Mouse (Mus musculus) heart, adult 2 months (tissue): Measurements from ENCODE around the gene Crybg3. TPM values are rescaled to one million over a fixed set of nuclear protein-coding genes. Genes with fewer than 3 reads are reported as not detected.

ENCODE experiments used
- DNase-seq, 2 experiments: peaks; one replicate each; pipeline ENCODE4 v3.0.0; 2021
- H3K27ac ChIP-seq: fragments of 200-600 bp; 2 replicates; pipeline ENCODE4 v1.8.1; 2022
- H3K27me3 ChIP-seq: fragments of 200-500 bp; 2 replicates; pipeline ENCODE4 v1.6.1; 2012; ENCODE audit warnings: mild to moderate bottlenecking, low read length, inconsistent platforms, mixed read lengths; ENCODE audit not compliant: control insufficient read depth, insufficient read depth
- H3K36me3 ChIP-seq: fragments of 200-500 bp; 2 replicates; pipeline ENCODE4 v1.6.1; 2012; ENCODE audit warnings: low read length, inconsistent platforms; ENCODE audit not compliant: control insufficient read depth, insufficient read depth
- H3K4me1 ChIP-seq: fragments of 200-500 bp; 2 replicates; pipeline ENCODE4 v1.6.1; 2011; ENCODE audit warnings: low read length; ENCODE audit not compliant: control insufficient read depth, insufficient read depth
- H3K4me3 ChIP-seq: fragments of 200-600 bp; 2 replicates; pipeline ENCODE4 v1.8.1; 2022
- H3K79me2 ChIP-seq: fragments of 200-500 bp; replicated peaks from 2 replicates; pipeline ENCODE4 v1.6.1; 2012; ENCODE audit warnings: mild to moderate bottlenecking, inconsistent platforms, low read length, moderate library complexity, mixed read lengths; ENCODE audit not compliant: control insufficient read depth, insufficient read depth
- H3K9ac ChIP-seq: fragments of 200-500 bp; 2 replicates; pipeline ENCODE4 v1.6.1; 2012; ENCODE audit warnings: low read depth, mild to moderate bottlenecking, control low read depth, inconsistent platforms, low read length, mixed read lengths
- CTCF ChIP-seq: fragments of 200-600 bp; IDR thresholded peaks from 2 replicates; pipeline ENCODE4 v1.8.1; 2022; ENCODE audit warnings: antibody characterized with exemption, mild to moderate bottlenecking, moderate library complexity
- EP300 ChIP-seq: fragments of 200-500 bp; IDR thresholded peaks from 2 replicates; pipeline ENCODE4 v1.6.1; 2011; ENCODE audit warnings: low read depth, low read length, control low read depth; ENCODE audit not compliant: insufficient read depth
- POLR2A ChIP-seq: fragments of 200-500 bp; IDR thresholded peaks from 2 replicates; pipeline ENCODE4 v1.6.1; 2011; ENCODE audit warnings: mild to moderate bottlenecking, low read depth, low read length, control low read depth; ENCODE audit not compliant: insufficient read depth
- WGBS: fragments of 180-500 bp; shearing (Covaris S2); methylation state at CpG from one replicate; pipeline ENCODE4 v1.1.7; 2018; 5-methylcytosine and 5-hydroxymethylcytosine counted together
- intact Hi-C: fragments of 180-260 bp; cut with DNase I; formaldehyde crosslinking; loops from one replicate; pipeline ENCODE4 v1.15.1; 2025
- polyA plus RNA-seq: library from polyadenylated mRNA; depleted of rRNA; stranded (reverse); fragments of >200 nt; gene quantifications from 2 replicates; pipeline ENCODE4 v1.2.3, GENCODE M21; 2012
- total RNA-seq, 2 experiments: library from RNA; stranded (reverse); gene quantifications; 2 replicates each; pipeline ENCODE4 v1.2.3; 2021

The Crybg3 gene
- total and polyA plus RNA-seq, 3 experiments, result 14.9 to 74.7 (median 65.0) TPM

GRCm38 (mm10) chr16:59572685-59573084 lies 28.1 kb downstream of the Crybg3 start:
- H3K27ac ChIP-seq, result no peak overlapping the region
- 42% methylated on average over 3 of the region's 3 CpGs for WGBS
- DNase-seq, result peak in 1 of 2 experiments; percentile 41

GRCm38 (mm10) chr16:59570807-59571206 lies 30.0 kb downstream of the Crybg3 start:
- TF ChIP-seq POLR2A (no peak), EP300 (no peak), CTCF (no peak)
- 83% methylated on average over 8 of the region's 8 CpGs for WGBS

More at GRCm38 (mm10) chr16:59572685-59573084, 28.1 kb downstream of the Crybg3 start:
- Histone ChIP-seq H3K36me3 (peaks cover 22% of the 10 kb centered on the region), H3K4me3 (no peak overlapping the region), H3K79me2 (peaks cover 3% of the 10 kb centered on the region), H3K27me3 (no peaks in the 10 kb centered on the region), H3K4me1 (peaks cover 17% of the 10 kb centered on the region), H3K9ac (no peak overlapping the region)
- no peak for TF ChIP-seq POLR2A
- TF ChIP-seq CTCF, result no peak
- TF ChIP-seq EP300, result no peak
- intact Hi-C loops, result no loop called here

GRCm38 (mm10) chr16:59569837-59570236 lies 30.9 kb downstream of the Crybg3 start:
- H3K27me3 ChIP-seq, result no peaks in the 10 kb centered on the region
- 0 out of 2 replicates have a peak overlapping the region, but pooled peaks have one; percentile 1 for H3K27ac ChIP-seq
- intact Hi-C loops, result no loop called here
- H3K9ac ChIP-seq, result no peak overlapping the region
- H3K79me2 ChIP-seq, result peaks cover 2% of the 10 kb centered on the region
- no peak for DNase-seq
- 47% methylated on average over 8 of the region's 8 CpGs for WGBS
- H3K4me3 ChIP-seq, result no peak overlapping the region
- peaks cover 22% of the 10 kb centered on the region for H3K4me1 ChIP-seq
- TF ChIP-seq EP300 (no peak), CTCF (no peak)
- H3K36me3 ChIP-seq, result peaks cover 35% of the 10 kb centered on the region

More at GRCm38 (mm10) chr16:59570807-59571206, 30.0 kb downstream of the Crybg3 start:
- H3K4me1 ChIP-seq, result peaks cover 22% of the 10 kb centered on the region
- no peak overlapping the region for H3K4me3 ChIP-seq
- intact Hi-C loops, result no loop called here
- no peak overlapping the region for H3K27ac ChIP-seq
- no peak for DNase-seq
- peaks cover 2% of the 10 kb centered on the region for H3K79me2 ChIP-seq
- no peaks in the 10 kb centered on the region for H3K27me3 ChIP-seq
- peaks cover 32% of the 10 kb centered on the region for H3K36me3 ChIP-seq
- no peak overlapping the region for H3K9ac ChIP-seq

GRCm38 (mm10) chr16:59567721-59568381 lies 32.9 kb downstream of the Crybg3 start:
- Histone ChIP-seq H3K27me3 (no peaks in the 10 kb centered on the region), H3K4me1 (peaks cover 18% of the 10 kb centered on the region), H3K27ac (peak overlapping the region; percentile 63), H3K9ac (no peak overlapping the region), H3K36me3 (peaks cover 38% of the 10 kb centered on the region), H3K79me2 (peaks cover 2% of the 10 kb centered on the region), H3K4me3 (no peak overlapping the region)
- 55% methylated on average over 10 of the region's 10 CpGs for WGBS
- 0 out of 2 replicates have a peak, but pooled peaks have one; percentile 18 for TF ChIP-seq EP300
- TF ChIP-seq CTCF, result peak; percentile 34
- TF ChIP-seq POLR2A, result no peak
- intact Hi-C loops, result loop anchor here (1.0 kb wide), 1 partner anchor 32 kb away; the partner anchor contains the start of gene Crybg3
- peak in 1 of 2 experiments; percentile 51 for DNase-seq

- no peak overlapping the region for H3K9ac ChIP-seq
- peaks cover 14% of the 10 kb centered on the region for H3K4me1 ChIP-seq
- H3K27me3 ChIP-seq, result no peaks in the 10 kb centered on the region
- 69% methylated on average over 4 of the region's 4 CpGs for WGBS
- intact Hi-C loops, result no loop called here
- peaks cover 2% of the 10 kb centered on the region for H3K79me2 ChIP-seq
- no peak overlapping the region for H3K4me3 ChIP-seq
- H3K36me3 ChIP-seq, result peaks cover 32% of the 10 kb centered on the region
- TF ChIP-seq CTCF (no peak), EP300 (0 out of 2 replicates have a peak, but pooled peaks have one; percentile 44)
- H3K27ac ChIP-seq, result peak overlapping the region; percentile 63
- no peak for DNase-seq
These were observed 34.3 kb downstream of the Crybg3 start for GRCm38 (mm10) chr16:59566437-59566836.

GRCm38 (mm10) chr16:59565631-59566030 lies 35.1 kb downstream of the Crybg3 start:
- no peak for DNase-seq
- Histone ChIP-seq H3K79me2 (peaks cover 2% of the 10 kb centered on the region), H3K9ac (no peak overlapping the region), H3K27me3 (no peaks in the 10 kb centered on the region), H3K36me3 (peaks cover 32% of the 10 kb centered on the region), H3K4me3 (no peak overlapping the region), H3K4me1 (peaks cover 14% of the 10 kb centered on the region), H3K27ac (no peak overlapping the region)
- intact Hi-C loops, result no loop called here
- 96% methylated on average over 2 of the region's 2 CpGs for WGBS
- no peak for TF ChIP-seq POLR2A
- no peak for TF ChIP-seq CTCF
- no peak for TF ChIP-seq EP300
